Mouse (Mus musculus) lung, postnatal 14 days (tissue): ENCODE measurements around the gene Mlxip.

ENCODE experiments used
- DNase-seq: peaks from one replicate; pipeline ENCODE4 v3.0.0; 2021

Mlxip gene

DNA sequence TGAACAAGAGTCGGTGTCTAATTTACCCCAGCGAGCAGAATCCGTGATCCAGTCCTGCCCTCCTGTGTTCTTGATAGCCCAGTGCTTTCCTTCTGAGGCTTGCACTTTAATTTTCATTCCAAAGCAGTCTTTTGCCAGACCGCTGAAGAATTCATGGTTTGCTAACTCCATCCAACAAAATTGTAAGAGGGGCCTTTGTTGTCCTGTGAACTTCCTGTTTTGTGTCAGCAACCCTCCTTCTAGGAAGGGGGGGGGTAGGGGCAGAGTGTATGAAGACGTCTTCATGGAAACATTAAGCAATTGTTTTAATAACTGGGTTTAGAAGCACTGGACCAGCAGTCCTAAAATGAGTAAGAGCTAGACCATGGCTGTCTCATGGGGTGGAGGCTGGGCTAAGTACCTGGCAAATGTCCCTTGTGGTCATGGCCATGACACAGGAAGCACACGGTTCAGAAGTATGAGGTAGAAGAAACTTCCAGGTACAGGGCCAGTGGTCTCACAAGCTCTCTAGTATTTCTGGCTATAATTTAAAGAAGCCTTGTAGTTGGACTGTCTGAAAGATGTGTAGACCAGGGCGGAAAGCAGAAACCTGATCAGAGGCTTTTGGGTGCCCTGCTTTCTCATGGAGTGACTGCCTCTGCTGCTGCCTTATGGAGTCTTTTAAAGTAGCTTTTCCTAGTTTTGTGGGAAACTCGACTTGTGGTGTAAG, 41.6 kb downstream of the Mlxip start:
- peak; percentile 33 for DNase-seq

- DNase-seq = peak; percentile 67
These were observed 42.2 kb downstream of the Mlxip start for GRCm38 (mm10) chr5:123436780-123437175.

- no peak for DNase-seq
These were observed 43.8 kb downstream of the Mlxip start for GRCm38 (mm10) chr5:123438381-123438780.

GRCm38 (mm10) chr5:123439312-123439711, 44.7 kb downstream of the Mlxip start:
- DNase-seq = no peak

DNA sequence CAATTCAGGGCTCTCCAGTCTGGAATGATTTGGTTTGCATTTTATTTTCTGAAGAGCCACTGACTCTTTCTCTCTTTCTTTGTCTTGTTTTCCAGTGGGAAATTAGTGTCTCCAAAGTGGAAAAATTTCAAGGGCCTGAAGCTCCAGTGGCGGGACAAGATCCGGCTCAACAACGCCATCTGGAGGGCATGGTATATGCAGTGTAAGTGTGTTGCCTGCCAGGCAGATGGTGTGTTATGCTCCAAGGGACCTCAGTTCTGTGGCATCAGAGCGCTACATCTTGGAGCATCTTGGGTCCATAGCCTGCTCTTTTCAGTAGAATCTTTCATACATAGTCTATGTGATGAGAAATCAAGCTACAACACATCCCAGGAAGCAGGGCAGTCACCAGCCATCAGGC, 45.3 kb downstream of the Mlxip start:
- peak; percentile 38 for DNase-seq

DNA sequence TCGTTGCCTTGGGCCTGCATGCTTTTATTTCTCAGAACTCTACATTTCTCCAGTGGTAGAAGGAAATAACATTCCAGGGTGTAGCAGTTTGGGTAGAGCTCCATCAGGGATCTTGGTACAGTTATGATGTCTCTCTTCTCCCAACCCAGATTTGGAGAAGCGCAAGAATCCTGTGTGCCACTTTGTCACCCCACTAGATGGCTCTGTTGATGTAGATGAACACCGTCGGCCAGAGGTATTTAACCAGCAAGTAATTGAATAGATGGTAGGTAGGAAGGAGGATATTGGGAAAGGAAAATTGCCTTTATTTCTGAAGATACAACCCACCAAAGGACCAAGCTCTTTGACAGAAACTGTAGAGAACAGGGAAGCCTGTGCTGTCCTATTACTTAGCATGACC, 46.1 kb downstream of the Mlxip start:
- no peak for DNase-seq

DNA sequence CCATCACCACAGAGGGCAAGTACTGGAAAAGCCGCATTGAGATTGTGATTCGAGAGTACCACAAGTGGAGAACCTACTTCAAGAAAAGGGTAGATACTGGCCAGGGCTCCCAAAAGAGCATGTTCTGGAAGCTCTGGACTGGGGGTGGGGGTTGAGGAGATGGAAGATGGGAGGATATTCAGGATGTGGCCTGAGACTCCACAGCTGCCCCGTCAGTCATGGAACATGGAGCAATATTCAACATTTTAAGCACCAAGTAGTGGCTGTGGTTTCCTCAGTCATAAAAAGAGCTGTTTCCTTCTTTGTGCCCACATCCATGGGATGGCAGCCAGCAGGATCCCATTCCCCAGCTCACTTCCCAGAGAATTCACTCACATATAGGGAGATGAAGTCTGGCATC, 47.7 kb downstream of the Mlxip start:
- DNase-seq = no peak

GRCm38 (mm10) chr5:123444069-123444468, 49.5 kb downstream of the Mlxip start:
- peak; percentile 71 for DNase-seq

GRCm38 (mm10) chr5:123444849-123445334, 50.3 kb downstream of the Mlxip start:
- no peak for DNase-seq

GRCm38 (mm10) chr5:123451886-123452285, 57.3 kb downstream of the Mlxip start:
- DNase-seq = no peak

- DNase-seq = no peak
These were observed 66.8 kb downstream of the Mlxip start for GRCm38 (mm10) chr5:123461420-123461819.

- no peak for DNase-seq
These were observed 70.0 kb downstream of the Mlxip start for GRCm38 (mm10) chr5:123464638-123465037.

GRCm38 (mm10) chr5:123470784-123471400, 76.3 kb downstream of the Mlxip start:
- DNase-seq = no peak

DNA sequence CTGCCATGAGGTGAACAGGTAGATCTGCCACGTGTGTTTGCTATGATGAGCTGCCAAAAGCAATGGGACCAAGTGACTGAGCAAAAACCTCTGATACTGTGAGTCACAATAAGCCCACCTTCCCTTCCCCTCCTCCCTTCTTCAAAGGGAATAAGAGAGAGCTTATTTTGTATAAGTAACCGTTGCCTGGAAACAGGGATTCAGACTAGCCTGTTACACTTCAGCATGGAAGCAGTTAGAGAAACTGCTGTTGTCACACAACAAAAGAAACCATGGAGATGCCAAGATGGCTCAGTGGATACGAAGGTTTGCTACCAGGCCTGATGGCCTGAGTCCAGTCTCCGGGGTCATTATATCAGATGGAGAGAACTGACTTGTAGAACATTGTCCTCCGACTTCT, 79.2 kb downstream of the Mlxip start:
- DNase-seq = no peak

- no peak for DNase-seq
These were observed 93.2 kb downstream of the Mlxip start for GRCm38 (mm10) chr5:123487659-123488395.

- no peak for DNase-seq
These were observed 94.7 kb downstream of the Mlxip start, which contains the start of the genes Lrrc43 and Il31 for GRCm38 (mm10) chr5:123489112-123489785. Lrrc43 (plus strand) TSS chr5:123489305. Il31 (minus strand) TSS chr5:123489489.

DNA sequence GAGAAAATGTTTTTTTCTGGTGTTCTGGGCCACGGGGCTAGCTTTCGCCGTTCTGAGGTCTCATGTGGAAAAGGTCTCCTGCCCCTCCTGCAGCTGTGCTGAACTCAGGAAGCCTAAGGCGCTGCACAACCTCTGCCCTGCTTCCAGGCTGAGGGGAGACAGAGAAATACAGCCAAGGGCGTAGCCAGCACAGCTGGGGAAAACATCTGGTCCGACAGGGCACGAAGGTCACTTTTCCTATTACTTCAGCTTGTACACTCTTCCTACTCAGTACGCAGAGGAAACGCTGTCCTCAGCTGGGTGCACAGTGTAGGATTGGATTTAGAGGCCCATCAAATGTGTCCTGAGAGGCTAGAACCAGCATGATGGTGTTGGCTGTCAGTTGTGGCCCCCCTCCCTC, 95.3 kb downstream of the Mlxip start:
- DNase-seq = no peak

DNA sequence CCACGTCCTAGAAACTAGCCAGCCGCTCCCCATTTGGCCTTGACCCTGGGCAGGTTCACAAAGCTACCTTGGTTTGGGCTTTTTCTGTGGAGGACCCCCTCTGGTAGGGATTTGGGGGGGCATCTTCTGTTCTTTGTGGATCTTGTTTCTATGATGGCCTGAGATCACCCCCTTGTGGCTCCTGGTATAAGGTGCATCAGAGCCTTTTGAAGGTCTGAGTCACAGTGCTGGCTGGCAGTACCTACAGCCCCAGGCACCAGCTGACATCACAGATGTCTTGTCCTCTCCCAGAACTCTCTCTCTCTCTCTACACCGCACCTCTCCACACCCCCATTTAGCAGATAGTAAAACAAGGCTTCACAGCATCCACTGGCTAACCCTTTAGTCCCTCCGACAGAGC, 105.1 kb downstream of the Mlxip start:
- DNase-seq = peak; percentile 24

DNA sequence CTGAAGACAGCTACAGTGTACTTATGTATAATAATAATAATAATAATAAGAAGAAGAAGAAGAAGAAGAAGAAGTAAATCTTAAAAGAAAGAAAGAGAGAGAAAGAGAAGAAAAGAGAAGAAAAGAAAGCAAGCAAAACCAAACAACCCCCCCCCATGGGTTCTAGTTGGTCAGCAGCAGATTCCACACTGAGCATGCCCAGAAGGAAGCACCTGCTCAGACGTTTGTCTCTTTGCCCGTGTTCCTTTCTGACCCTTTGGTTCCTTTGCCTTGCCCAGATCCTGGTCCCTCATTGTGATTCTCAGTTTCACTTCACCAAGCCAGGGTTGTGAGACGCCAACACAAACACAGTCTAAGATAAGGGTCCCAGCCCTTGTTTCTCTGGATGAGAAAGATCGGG, 107.4 kb downstream of the Mlxip start:
- no peak for DNase-seq
